Mouse (Mus musculus): ENCODE data around the gene Ccm2l.

Ccm2l gene

DNA sequence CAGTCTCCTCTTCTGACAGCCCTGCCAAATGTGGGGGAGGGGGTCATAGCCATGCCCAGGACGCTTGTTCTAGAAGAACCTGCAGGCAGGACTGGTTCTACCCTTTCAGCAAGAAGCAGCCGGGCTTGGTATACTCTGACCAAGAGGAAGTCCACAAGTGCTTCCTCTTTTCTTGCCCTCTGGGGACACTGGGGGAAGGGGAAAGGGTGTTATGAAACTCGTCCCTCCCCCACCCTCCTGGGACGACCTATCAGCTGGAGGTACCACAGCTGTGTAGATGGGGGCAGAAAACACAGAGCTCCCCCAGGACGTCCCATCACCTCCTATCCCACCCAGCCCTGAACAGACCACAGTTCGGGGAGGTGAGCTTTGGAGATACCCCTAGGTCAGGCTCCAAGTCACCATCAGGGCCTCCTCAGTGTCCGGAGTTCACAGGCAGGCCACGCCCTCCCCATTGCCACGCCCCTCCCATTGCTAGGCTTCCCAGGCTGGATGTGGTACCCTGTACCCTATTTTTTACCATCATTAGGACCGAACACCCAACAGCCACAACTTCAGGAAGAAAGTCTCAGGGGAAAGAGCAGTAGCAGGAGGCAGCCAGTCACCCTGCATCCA, 24.9 kb downstream of the Ccm2l start:
- DNase-seq (ENCODE audit: low spot score), result no peak

DNA sequence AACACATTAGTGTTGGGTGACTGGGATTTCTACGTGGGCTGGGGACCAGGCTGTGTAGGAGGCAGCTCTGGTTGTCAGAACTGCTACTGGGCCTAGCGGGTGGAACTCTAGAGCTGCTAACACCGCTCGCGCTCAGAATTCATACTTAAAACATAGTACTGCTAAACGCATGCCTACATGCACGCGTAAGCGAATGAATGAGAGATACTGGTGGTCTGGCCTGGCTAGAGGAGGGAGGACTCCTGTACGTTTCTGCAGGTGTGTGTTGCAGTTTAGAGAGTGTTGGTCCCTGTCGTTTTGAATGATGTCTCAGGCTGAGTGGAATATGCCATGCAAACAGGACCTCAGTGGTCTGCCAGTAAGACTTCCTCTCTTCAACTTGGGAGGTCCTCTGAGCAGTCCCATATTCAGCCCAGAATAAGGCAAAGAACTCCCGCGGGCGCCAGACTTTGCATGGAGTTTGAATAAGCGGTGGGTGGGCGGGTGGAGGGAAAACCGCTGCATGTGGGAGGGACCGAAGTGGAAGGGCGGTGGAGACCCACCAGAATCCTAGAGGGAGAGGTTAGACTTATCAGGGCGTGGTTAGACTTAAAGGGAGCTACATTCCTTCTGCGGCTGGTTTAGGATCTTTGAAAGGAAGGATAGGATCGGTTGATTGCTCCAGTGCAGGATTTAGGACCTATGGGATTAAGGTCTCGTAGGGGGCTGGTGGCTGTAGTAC, 41.5 kb downstream of the Ccm2l start:
- DNase-seq (ENCODE audit: low spot score), result no peak

DNA sequence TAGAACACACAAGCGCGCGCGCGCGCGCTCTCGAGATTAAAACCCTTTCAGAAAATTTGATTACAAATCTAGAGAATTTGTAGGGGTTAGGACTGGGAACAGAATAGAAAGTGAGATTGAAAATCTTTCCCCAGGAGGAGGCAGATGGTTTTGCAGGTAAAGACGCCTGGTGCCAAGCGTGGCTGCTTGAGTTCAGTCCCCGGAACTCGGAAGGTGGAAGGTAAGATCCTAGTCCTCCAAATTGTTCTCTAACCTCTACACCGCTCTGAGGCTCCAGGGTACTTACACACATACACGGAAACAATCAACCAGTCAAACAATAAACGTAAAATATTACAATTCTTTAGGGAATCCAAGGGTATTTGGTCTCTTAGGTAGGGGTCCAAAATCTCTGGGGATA, 42.0 kb downstream of the Ccm2l start:
- DNase-seq (ENCODE audit: low spot score), result no peak

DNA sequence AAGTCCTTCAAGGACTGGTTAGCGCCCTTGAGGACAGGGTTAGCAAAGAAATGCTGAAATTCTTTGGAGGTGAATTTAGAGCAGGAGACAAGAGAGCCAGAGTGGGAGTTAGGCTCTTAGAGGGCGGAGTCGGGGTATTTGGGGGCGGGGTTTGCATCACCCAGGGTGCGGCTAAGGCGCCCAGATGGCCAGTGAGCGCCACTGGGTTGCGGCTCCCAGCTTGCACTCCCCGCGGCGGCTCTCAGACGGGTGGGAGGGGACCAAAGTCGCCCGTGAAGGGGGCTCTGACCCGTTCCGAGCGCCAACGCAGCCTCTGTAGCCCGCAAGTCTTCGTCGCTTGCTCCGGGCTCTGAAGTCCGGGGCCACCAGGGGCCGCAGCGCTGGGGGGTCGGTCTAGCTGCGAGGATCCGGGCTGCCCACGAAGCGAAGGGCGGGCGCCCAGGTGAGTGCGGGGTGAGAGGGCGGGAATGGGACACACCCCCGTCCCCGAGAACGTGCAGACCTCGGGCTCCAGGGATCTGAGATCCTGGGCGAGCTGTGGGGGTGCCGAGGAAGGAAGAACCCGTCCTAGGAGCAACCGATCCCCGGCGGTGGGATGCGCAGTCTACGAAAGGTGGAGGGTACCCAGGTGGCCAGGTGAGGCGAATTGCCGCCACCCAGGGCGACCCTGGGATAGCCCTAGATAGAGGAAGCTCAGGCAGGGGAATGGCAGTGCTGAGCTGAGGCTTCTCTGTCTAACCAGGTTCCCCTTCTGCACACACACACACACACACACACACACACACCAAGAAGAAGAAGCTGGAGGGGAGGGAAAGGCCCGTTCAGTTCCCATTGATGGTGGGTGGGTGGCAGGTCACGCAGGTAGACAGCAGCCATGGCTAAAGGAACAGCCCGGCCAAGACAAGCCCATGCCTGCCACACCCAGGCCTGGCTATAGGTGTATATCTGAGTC, 42.8 kb downstream of the Ccm2l start, which contains the start of gene Hck:
Hck (plus strand) TSS at position 156 of the 952 bp plus-strand sequence.
- no peak for DNase-seq (ENCODE audit: low spot score)

DNA sequence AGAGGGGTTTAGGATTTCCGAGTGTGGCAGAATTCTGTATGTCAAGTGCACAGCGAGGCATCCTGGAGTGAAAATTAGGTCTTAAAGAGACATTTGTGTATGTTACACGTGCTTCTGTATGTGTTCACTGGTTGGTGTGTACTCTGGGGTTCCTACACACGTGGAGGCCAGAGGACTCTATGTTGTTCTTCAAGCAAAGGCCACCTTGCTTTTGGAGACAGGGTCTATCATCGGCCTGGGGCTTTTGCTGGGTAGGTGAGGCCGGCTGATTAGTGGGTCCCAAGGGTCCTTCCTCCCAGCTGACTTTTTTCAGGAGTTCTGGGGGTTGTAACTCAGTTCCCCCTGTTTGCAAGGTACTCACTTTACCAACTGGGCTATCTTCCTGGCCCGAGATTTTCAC, 43.8 kb downstream of the Ccm2l start:
- no peak for DNase-seq (ENCODE audit: low spot score)

DNA sequence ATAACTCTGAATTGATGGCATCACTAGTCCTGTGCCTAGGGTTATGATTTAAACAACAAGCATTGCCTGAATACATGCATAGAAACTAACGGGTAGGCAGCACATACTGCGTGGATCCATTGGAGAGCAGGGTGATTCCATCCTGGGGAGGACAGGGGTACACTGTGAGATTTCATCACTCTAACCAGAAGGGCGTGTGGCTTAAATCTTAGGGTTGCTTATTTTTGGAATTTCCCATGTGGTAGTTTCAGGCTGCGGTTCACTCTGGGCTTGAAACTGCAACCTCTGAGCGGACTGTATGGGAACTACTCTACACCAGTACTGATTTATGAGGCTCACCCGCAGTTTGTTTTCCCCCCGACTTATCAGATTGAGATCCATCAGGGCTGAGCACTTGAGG, 45.5 kb downstream of the Ccm2l start:
- no peak for DNase-seq (ENCODE audit: low spot score)

DNA sequence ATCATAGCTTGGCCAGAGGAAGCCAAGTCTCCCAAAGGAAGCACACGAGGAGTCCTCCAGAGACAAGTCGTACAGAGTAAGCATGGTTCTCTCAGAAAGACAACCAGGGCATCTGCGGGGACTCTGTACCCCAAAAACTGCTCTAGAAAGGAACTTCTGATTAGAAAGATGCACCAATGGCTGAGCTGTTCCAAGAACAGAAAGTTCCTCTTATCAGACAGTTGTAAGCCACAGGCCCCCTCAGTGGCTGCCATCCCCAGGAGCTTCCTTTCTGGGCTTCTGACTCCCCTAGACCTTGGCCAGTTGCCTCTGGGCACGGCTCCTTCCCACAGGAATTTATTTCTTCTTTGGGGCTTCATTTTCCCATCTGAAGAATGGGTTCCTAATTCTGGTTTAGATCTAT, 49.9 kb downstream of the Ccm2l start:
- DNase-seq (ENCODE audit: low spot score), result peak; percentile 3

DNA sequence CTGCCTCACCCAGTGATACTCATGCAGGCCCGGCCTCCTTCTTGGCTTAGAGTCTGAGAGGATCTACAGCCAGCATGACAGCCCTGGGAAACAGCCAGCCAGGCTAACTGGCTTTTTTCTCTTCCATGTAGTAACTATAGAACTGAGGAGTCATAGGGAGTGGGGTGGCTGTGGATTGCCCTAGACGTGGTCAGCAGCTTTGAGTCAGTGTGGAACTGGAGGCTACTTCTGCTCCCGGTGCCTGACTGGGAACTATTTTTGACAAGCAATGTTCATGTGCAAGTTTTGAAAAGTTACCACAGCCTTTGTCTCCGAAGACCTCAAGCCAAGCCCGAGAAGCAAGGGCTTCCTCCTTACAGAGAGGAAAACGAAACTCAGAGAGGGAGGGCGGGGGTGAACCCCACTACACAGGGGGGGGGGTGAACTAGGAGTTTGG, 51.3 kb downstream of the Ccm2l start:
- DNase-seq (ENCODE audit: low spot score), result peak; percentile 9

DNA sequence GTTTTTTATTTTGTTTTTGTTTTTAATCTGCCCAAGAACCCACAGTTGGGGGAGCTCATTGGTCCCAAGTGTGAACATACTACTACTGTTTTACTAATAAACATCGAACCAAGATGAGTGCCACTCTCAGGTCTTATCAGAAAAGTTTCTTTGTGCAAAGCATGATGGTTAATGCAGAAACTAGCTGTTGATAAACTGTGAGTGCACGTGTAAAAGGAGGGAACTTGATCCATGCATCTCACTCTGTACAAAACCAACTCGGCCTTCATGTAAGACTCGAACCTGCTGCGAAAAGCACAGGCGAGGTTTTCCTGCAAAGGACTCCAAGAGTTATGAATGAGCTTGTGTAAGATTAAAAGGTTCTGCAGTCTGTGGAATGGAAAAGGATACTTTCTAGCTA, 53.7 kb downstream of the Ccm2l start:
- DNase-seq (ENCODE audit: low spot score), result no peak

DNA sequence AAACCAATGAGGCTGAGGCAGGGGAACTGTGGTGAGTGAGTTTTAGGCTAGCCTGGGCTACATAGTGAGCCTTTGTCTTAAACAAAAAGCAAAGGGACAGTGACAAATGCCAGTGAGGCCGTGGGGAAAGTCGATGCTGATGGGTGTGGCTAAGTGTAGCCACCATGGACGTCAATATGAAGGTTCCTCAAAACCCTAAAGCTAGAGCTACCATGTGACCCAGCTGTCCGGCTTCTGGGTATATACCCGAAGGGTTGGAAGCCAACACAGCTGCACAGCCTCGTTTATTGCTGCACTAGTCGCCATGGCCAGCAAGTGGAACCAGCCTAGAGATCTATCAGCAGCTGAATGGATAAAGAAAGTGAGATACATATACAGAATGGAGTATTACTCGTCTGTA, 54.4 kb downstream of the Ccm2l start:
- no peak for DNase-seq (ENCODE audit: low spot score)

DNA sequence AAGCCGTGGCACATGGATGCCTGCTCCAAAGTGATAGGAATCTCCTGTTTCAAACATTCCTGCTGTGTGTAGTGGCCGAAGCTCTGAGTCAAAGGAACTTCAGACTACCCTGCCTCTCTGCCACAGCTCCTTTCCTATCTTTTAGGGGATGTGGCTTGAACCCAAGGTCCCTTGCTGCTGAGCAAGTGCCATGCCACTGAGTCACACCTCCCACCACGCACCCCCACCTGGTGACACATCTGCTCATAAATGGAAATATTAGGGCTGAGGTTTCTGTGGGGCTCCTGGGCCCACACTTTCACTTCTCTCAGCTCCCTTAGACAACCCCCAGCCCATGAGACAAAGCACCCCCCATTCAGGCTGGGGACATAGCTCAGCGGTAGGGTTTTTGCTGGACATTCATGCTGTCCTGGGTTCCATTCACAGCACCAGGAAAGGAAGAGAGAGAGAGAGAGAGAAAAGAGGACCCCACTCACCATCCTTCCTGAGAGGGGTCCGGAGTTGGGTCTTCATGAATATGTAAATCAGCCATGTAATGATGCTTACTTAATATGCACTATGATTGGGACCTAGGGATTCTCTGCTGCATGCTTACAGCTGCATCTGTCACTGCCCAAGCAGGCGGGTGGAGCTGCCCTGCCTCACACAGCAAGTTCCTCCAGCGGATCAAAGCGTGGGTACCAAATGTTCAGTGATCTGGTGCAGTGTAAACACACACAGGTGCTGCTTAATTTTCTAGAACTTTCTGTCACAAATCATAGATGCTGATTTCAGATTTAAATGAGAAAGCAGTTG, 56.3 kb downstream of the Ccm2l start:
- DNase-seq (ENCODE audit: low spot score), result no peak

DNA sequence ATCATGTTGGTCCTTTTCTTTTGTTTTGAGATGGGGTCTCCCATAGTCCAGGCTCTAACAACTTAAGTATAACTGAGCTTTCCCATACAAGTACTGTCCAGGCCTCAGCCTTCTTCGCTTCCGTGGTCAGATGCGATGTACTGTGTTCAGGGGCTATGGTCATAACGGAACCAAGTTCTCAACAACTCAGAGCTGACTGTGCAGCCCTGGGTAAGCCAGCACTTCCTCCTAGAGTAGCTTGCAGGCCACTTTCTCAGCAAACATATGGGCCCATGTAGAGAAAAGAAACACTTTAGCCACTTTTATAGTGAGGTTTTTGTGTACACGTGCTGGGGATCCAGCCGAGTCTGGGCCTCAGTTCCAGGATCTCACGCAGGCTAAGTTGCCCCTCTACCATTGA, 56.9 kb downstream of the Ccm2l start:
- DNase-seq (ENCODE audit: low spot score), result no peak

DNA sequence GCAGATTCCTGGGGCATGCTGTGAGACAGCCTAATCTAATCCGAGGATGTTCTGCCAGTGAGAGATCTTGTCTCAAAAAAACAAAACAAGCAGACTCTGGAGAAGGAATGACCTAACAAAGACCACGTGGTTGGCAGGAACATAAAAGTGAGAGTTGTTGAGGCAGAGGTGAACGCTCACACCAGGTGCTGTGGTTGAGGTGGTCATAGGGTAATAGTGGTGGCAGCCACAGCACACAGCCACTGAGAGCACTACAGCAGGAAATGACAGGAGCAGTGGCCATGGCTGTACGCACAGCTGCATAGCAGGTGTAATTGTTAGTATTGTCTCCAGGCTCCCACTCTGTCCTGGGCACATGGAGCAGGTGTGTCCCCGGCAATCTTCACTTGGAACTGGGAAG, 60.1 kb downstream of the Ccm2l start:
- no peak for DNase-seq (ENCODE audit: low spot score)

DNA sequence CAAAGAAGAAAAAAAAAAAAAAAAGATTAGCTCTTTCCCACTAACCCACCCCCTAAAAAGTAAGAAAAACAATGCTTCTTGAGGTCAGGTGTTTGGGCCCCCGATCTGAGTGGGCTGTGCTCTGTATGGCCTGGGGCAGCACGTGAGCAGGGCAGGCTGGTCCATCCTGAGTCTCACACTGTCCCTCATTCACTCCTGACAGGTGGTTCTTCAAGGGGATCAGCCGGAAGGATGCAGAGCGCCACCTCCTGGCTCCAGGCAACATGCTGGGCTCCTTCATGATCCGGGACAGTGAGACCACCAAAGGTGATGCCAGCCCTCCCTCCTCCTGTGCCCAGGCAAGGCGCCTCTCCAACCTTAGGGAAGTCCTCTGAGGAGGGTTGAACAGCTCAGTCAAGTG, 65.3 kb downstream of the Ccm2l start:
- DNase-seq (ENCODE audit: low spot score), result no peak

Measured in urinary bladder, postnatal 10 days (tissue).